Mouse (Mus musculus) liver, embryonic 15.5 days (tissue): ENCODE results near the gene Ndufa3. TPM values are rescaled to one million over a fixed set of nuclear protein-coding genes. Genes with fewer than 3 reads are reported as not detected.
"Not testable (repeated sequence)": the region's sequence is repeated elsewhere in the genome, so short reads cannot be mapped to it uniquely, and the experiment has no call there.

Source experiments
- ATAC-seq: fragments of 200-750 bp; cut with Nextera tagmentation; 2 replicates; pipeline ENCODE4 v1.8.0; 2017; ENCODE audit warnings: moderate number of reproducible peaks, mild to moderate bottlenecking, moderate library complexity; ENCODE audit not compliant: insufficient read depth
- H3K27ac ChIP-seq: fragments of 300-500 bp; sonication (generic); replicated peaks from 2 replicates; pipeline ENCODE4 v1.5.1; 2015; ENCODE audit warnings: mild to moderate bottlenecking, inconsistent platforms
- H3K27me3 ChIP-seq: fragments of 300-500 bp; sonication (generic); 2 replicates; pipeline ENCODE4 v1.6.1; 2015; ENCODE audit warnings: mild to moderate bottlenecking, inconsistent platforms
- H3K36me3 ChIP-seq: fragments of 300-500 bp; sonication (generic); replicated peaks from 2 replicates; pipeline ENCODE4 v1.6.1; 2015; ENCODE audit warnings: moderate library complexity, mild to moderate bottlenecking, inconsistent platforms
- H3K4me1 ChIP-seq: fragments of 300-500 bp; sonication (generic); replicated peaks from 2 replicates; pipeline ENCODE4 v1.6.1; 2015; ENCODE audit warnings: inconsistent platforms
- H3K4me2 ChIP-seq: fragments of 300-500 bp; sonication (generic); 2 replicates; pipeline ENCODE4 v1.6.1; 2015; ENCODE audit warnings: moderate library complexity, mild to moderate bottlenecking, inconsistent platforms
- H3K4me3 ChIP-seq: fragments of 300-500 bp; sonication (generic); replicated peaks from 2 replicates; pipeline ENCODE4 v1.5.1; 2015; ENCODE audit warnings: mild to moderate bottlenecking, inconsistent platforms
- H3K9ac ChIP-seq: fragments of 300-500 bp; sonication (generic); 2 replicates; pipeline ENCODE4 v1.6.1; 2015; ENCODE audit warnings: moderate library complexity, mild to moderate bottlenecking, inconsistent platforms
- H3K9me3 ChIP-seq: fragments of 300-500 bp; sonication (generic); replicated peaks from 2 replicates; pipeline ENCODE4 v1.6.1; 2016; ENCODE audit warnings: inconsistent platforms
- WGBS: fragments of 180-500 bp; shearing (Covaris S2); methylation state at CpG from one replicate; pipeline ENCODE4 v1.1.7; 2015; ENCODE audit warnings: mixed read lengths; ENCODE audit not compliant: insufficient replicate concordance; 5-methylcytosine and 5-hydroxymethylcytosine counted together
- polyA plus RNA-seq: library from polyadenylated mRNA; unstranded; fragments of >200 nt; fragmentation: Nextera tagmentation; extraction: Ambion mirVana; gene quantifications from 2 replicates; pipeline ENCODE4 v1.2.1, GENCODE M21; 2015

The Ndufa3 gene
- polyA plus RNA-seq, result 269 and 276 TPM in 2 replicates

GRCm38 (mm10) chr7:3617242-3617995 lies at the start of gene Ndufa3:
TSS of gene Ndufa3 (plus strand) at chr7:3617373.
- under 1% methylated on average over 32 of the region's 32 CpGs for WGBS
- Histone ChIP-seq H3K36me3 (peaks cover 30% of the 10 kb centered on the region), H3K4me1 (peaks cover 18% of the 10 kb centered on the region), H3K27ac (peak within 1 kb of the TSS; percentile 64), H3K9me3 (no peaks in the 10 kb centered on the region), H3K27me3 (0 out of 2 replicates have a peak, but pooled peaks cover 3% of the 10 kb centered on the region), H3K4me3 (peak within 1 kb of the TSS; percentile 75), H3K4me2 (peak within 1 kb of the TSS; percentile 80), H3K9ac (peak within 1 kb of the TSS; percentile 74)
- ATAC-seq, result peak; percentile 93

- Histone ChIP-seq H3K27me3 (no peaks in the 10 kb centered on the region), H3K9me3 (no peaks in the 10 kb centered on the region), H3K4me1 (no peaks in the 10 kb centered on the region), H3K4me3 (no peak overlapping the region), H3K27ac (no peak overlapping the region), H3K4me2 (no peak overlapping the region), H3K36me3 (no peaks in the 10 kb centered on the region), H3K9ac (no peak overlapping the region)
- no peak for ATAC-seq
- 47% methylated on average over 6 of the region's 6 CpGs for WGBS
Observed at GRCm38 (mm10) chr7:3569725-3570124, 47.4 kb upstream of the Ndufa3 start.

GRCm38 (mm10) chr7:3570580-3570979 lies 46.6 kb upstream of the Ndufa3 start:
- not testable (repeated sequence) for H3K4me2 ChIP-seq, H3K4me1 ChIP-seq, H3K36me3 ChIP-seq, H3K4me3 ChIP-seq, H3K27ac ChIP-seq, H3K27me3 ChIP-seq, H3K9ac ChIP-seq, H3K9me3 ChIP-seq, ATAC-seq
- WGBS, result 68% methylated on average over 3 of the region's 3 CpGs

- 24% methylated on average over 1 of the region's 1 CpGs for WGBS
- Histone ChIP-seq H3K9me3 (no peaks in the 10 kb centered on the region), H3K4me3 (no peak overlapping the region), H3K4me1 (no peaks in the 10 kb centered on the region), H3K36me3 (no peaks in the 10 kb centered on the region), H3K4me2 (no peak overlapping the region), H3K27me3 (no peaks in the 10 kb centered on the region), H3K27ac (no peak overlapping the region), H3K9ac (no peak overlapping the region)
- ATAC-seq, result no peak
Observed at GRCm38 (mm10) chr7:3571847-3572246, 45.3 kb upstream of the Ndufa3 start.

- ATAC-seq, result no peak
- H3K4me1 ChIP-seq, result no peaks in the 10 kb centered on the region
- H3K4me3 ChIP-seq, result no peak overlapping the region
- 18% methylated on average over 5 of the region's 5 CpGs for WGBS
- H3K27me3 ChIP-seq, result no peaks in the 10 kb centered on the region
- no peaks in the 10 kb centered on the region for H3K9me3 ChIP-seq
- H3K27ac ChIP-seq, result no peak overlapping the region
- no peak overlapping the region for H3K9ac ChIP-seq
- H3K4me2 ChIP-seq, result no peak overlapping the region
- H3K36me3 ChIP-seq, result no peaks in the 10 kb centered on the region
Observed at GRCm38 (mm10) chr7:3574216-3574615, 43.0 kb upstream of the Ndufa3 start.

GRCm38 (mm10) chr7:3576354-3577124 lies 40.6 kb upstream of the Ndufa3 start:
- H3K9ac ChIP-seq, result no peak overlapping the region
- no peak overlapping the region for H3K27ac ChIP-seq
- H3K36me3 ChIP-seq, result no peaks in the 10 kb centered on the region
- H3K27me3 ChIP-seq, result no peaks in the 10 kb centered on the region
- WGBS, result 50% methylated on average over 5 of the region's 5 CpGs
- H3K4me1 ChIP-seq, result no peaks in the 10 kb centered on the region
- H3K4me2 ChIP-seq, result no peak overlapping the region
- no peak overlapping the region for H3K4me3 ChIP-seq
- ATAC-seq, result no peak
- H3K9me3 ChIP-seq, result no peaks in the 10 kb centered on the region

- no peak overlapping the region for H3K4me3 ChIP-seq
- no peak for ATAC-seq
- no peak overlapping the region for H3K9ac ChIP-seq
- no peaks in the 10 kb centered on the region for H3K9me3 ChIP-seq
- no peak overlapping the region for H3K27ac ChIP-seq
- H3K4me2 ChIP-seq, result no peak overlapping the region
- no peaks in the 10 kb centered on the region for H3K4me1 ChIP-seq
- H3K27me3 ChIP-seq, result no peaks in the 10 kb centered on the region
- 50% methylated on average over 2 of the region's 2 CpGs for WGBS
- H3K36me3 ChIP-seq, result no peaks in the 10 kb centered on the region
Observed at GRCm38 (mm10) chr7:3578196-3578595, 39.0 kb upstream of the Ndufa3 start.

- H3K9me3 ChIP-seq, result no peaks in the 10 kb centered on the region
- H3K9ac ChIP-seq, result no peak overlapping the region
- H3K36me3 ChIP-seq, result no peaks in the 10 kb centered on the region
- H3K4me2 ChIP-seq, result no peak overlapping the region
- H3K27ac ChIP-seq, result no peak overlapping the region
- H3K27me3 ChIP-seq, result no peaks in the 10 kb centered on the region
- H3K4me3 ChIP-seq, result no peak overlapping the region
- WGBS, result 47% methylated on average over 6 of the region's 6 CpGs
- H3K4me1 ChIP-seq, result no peaks in the 10 kb centered on the region
- ATAC-seq, result no peak
Observed at GRCm38 (mm10) chr7:3578952-3579546, 38.1 kb upstream of the Ndufa3 start.

GRCm38 (mm10) chr7:3580029-3580428 lies 37.1 kb upstream of the Ndufa3 start:
- WGBS, result 35% methylated on average over 2 of the region's 2 CpGs
- ATAC-seq, result no peak
- H3K36me3 ChIP-seq, result no peaks in the 10 kb centered on the region
- H3K4me2 ChIP-seq, result no peak overlapping the region
- H3K9me3 ChIP-seq, result no peaks in the 10 kb centered on the region
- no peaks in the 10 kb centered on the region for H3K27me3 ChIP-seq
- H3K4me3 ChIP-seq, result no peak overlapping the region
- no peak overlapping the region for H3K27ac ChIP-seq
- no peak overlapping the region for H3K9ac ChIP-seq
- no peaks in the 10 kb centered on the region for H3K4me1 ChIP-seq

- H3K27me3 ChIP-seq, result no peaks in the 10 kb centered on the region
- no peak for ATAC-seq
- 4% methylated on average over 6 of the region's 6 CpGs for WGBS
- no peaks in the 10 kb centered on the region for H3K9me3 ChIP-seq
- H3K36me3 ChIP-seq, result no peaks in the 10 kb centered on the region
- H3K27ac ChIP-seq, result no peak overlapping the region
- no peak overlapping the region for H3K9ac ChIP-seq
- H3K4me1 ChIP-seq, result no peaks in the 10 kb centered on the region
- H3K4me2 ChIP-seq, result no peak overlapping the region
- no peak overlapping the region for H3K4me3 ChIP-seq
Observed at GRCm38 (mm10) chr7:3585763-3586162, 31.4 kb upstream of the Ndufa3 start.

- H3K9me3 ChIP-seq, result no peaks in the 10 kb centered on the region
- H3K27me3 ChIP-seq, result no peaks in the 10 kb centered on the region
- no peak overlapping the region for H3K4me2 ChIP-seq
- H3K4me1 ChIP-seq, result no peaks in the 10 kb centered on the region
- ATAC-seq, result no peak
- WGBS, result 13% methylated on average over 5 of the region's 5 CpGs
- H3K27ac ChIP-seq, result no peak overlapping the region
- H3K36me3 ChIP-seq, result no peaks in the 10 kb centered on the region
- H3K4me3 ChIP-seq, result no peak overlapping the region
- H3K9ac ChIP-seq, result no peak overlapping the region
Observed at GRCm38 (mm10) chr7:3586255-3586654, 30.9 kb upstream of the Ndufa3 start.
